Mouse (Mus musculus) embryonic facial prominence, embryonic 10.5 days (tissue): ENCODE results near the gene Zmiz1. TPM values are rescaled to one million over a fixed set of nuclear protein-coding genes. Genes with fewer than 3 reads are reported as not detected.
A peak's percentile ranks its signal among the peaks of the same experiment; 100 is the strongest.

Experiments
- DNase-seq: peaks from one replicate; pipeline ENCODE4 v3.0.0-alpha.2; 2017; ENCODE audit warnings: low spot score
- H3K27ac ChIP-seq: fragments of 300-500 bp; sonication (generic); replicated peaks from 2 replicates; pipeline ENCODE4 v1.5.1; 2016; ENCODE audit warnings: mild to moderate bottlenecking
- H3K27me3 ChIP-seq: fragments of 300-500 bp; sonication (generic); replicated peaks from 2 replicates; pipeline ENCODE4 v1.6.1; 2016; ENCODE audit warnings: low read depth, mild to moderate bottlenecking; ENCODE audit not compliant: poor library complexity, severe bottlenecking
- H3K36me3 ChIP-seq: fragments of 300-500 bp; sonication (generic); replicated peaks from 2 replicates; pipeline ENCODE4 v1.6.1; 2016; ENCODE audit warnings: mild to moderate bottlenecking, moderate library complexity
- H3K4me1 ChIP-seq: fragments of 300-500 bp; sonication (generic); 2 replicates; pipeline ENCODE4 v1.6.1; 2016
- H3K4me3 ChIP-seq: fragments of 300-500 bp; sonication (generic); 2 replicates; pipeline ENCODE4 v1.5.1; 2016; ENCODE audit warnings: mild to moderate bottlenecking, moderate library complexity
- H3K9me3 ChIP-seq: fragments of 300-500 bp; sonication (generic); 2 replicates; pipeline ENCODE4 v1.6.1; 2016; ENCODE audit warnings: mild to moderate bottlenecking
- WGBS: fragments of 180-500 bp; shearing (Covaris S2); methylation state at CpG from one replicate; pipeline ENCODE4 v1.1.7; 2016; 5-methylcytosine and 5-hydroxymethylcytosine counted together
- polyA plus RNA-seq: library from polyadenylated mRNA; unstranded; fragments of >200 nt; fragmentation: Nextera tagmentation; extraction: Ambion mirVana; gene quantifications from 2 replicates; pipeline ENCODE4 v1.2.1, GENCODE M21; 2016

Zmiz1 gene
- polyA plus RNA-seq, 1 experiment from 2014 or later = 42.8 TPM

GRCm38 (mm10) chr14:25479841-25480252 is 20.9 kb downstream of the Zmiz1 start:
- H3K27ac ChIP-seq = 0 out of 2 replicates have a peak overlapping the region, but pooled peaks have one; percentile 3
- peaks cover 32% of the 10 kb centered on the region for H3K36me3 ChIP-seq
- no peaks in the 10 kb centered on the region for H3K27me3 ChIP-seq
- H3K4me3 ChIP-seq = no peak overlapping the region
- DNase-seq = no peak
- peaks cover 99% of the 10 kb centered on the region for H3K4me1 ChIP-seq
- H3K9me3 ChIP-seq = no peaks in the 10 kb centered on the region
- WGBS = 75% methylated on average over 3 of the region's 3 CpGs

DNA sequence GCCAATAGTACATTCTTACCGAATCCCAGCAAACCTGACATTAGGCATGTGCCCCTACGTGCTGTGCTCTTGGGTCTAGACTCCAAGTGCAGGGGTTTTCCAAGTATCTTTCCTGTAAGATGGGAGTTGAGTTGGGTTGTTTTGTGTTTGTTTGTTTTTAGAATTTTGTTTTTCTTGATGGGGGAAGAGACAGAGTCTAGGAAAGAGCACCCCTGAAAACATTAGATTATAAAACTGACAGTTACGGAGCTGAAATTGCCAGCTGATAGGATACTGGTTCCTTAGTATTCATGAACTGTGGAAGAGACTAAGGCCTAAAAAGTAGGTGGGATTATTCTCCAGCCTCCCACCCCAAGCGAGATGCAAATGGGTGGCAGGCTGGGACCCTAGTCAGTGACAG is 21.5 kb downstream of the Zmiz1 start:
- H3K4me1 ChIP-seq = peaks cover 99% of the 10 kb centered on the region
- WGBS = 79% methylated on average over 4 of the region's 4 CpGs
- DNase-seq = no peak
- no peak overlapping the region for H3K27ac ChIP-seq
- peaks cover 32% of the 10 kb centered on the region for H3K36me3 ChIP-seq
- H3K27me3 ChIP-seq = no peaks in the 10 kb centered on the region
- no peak overlapping the region for H3K4me3 ChIP-seq
- H3K9me3 ChIP-seq = no peaks in the 10 kb centered on the region

GRCm38 (mm10) chr14:25480916-25481666 is 22.1 kb downstream of the Zmiz1 start:
- 62% methylated on average over 20 of the region's 20 CpGs for WGBS
- 0 out of 2 replicates have a peak overlapping the region, but pooled peaks have one; percentile 58 for H3K27ac ChIP-seq

GRCm38 (mm10) chr14:25481667-25482331 is 22.8 kb downstream of the Zmiz1 start:
- DNase-seq = no peak
- H3K4me3 ChIP-seq = no peak overlapping the region
- WGBS = 89% methylated on average over 11 of the region's 11 CpGs
- H3K27me3 ChIP-seq = no peaks in the 10 kb centered on the region
- H3K9me3 ChIP-seq = no peaks in the 10 kb centered on the region
- H3K27ac ChIP-seq = no peak overlapping the region
- peaks cover 98% of the 10 kb centered on the region for H3K4me1 ChIP-seq
- peaks cover 21% of the 10 kb centered on the region for H3K36me3 ChIP-seq

More at GRCm38 (mm10) chr14:25480916-25481666, 22.1 kb downstream of the Zmiz1 start:
- H3K4me3 ChIP-seq = no peak overlapping the region
- H3K36me3 ChIP-seq = peaks cover 27% of the 10 kb centered on the region
- H3K27me3 ChIP-seq = no peaks in the 10 kb centered on the region
- DNase-seq = no peak
- peaks cover 98% of the 10 kb centered on the region for H3K4me1 ChIP-seq
- no peaks in the 10 kb centered on the region for H3K9me3 ChIP-seq

GRCm38 (mm10) chr14:25482404-25482803 is 23.4 kb downstream of the Zmiz1 start:
- WGBS = 79% methylated on average over 5 of the region's 5 CpGs
- Histone ChIP-seq H3K27me3 (no peaks in the 10 kb centered on the region), H3K27ac (no peak overlapping the region), H3K4me3 (no peak overlapping the region), H3K9me3 (no peaks in the 10 kb centered on the region), H3K4me1 (peaks cover 98% of the 10 kb centered on the region), H3K36me3 (peaks cover 21% of the 10 kb centered on the region)
- no peak for DNase-seq

DNA sequence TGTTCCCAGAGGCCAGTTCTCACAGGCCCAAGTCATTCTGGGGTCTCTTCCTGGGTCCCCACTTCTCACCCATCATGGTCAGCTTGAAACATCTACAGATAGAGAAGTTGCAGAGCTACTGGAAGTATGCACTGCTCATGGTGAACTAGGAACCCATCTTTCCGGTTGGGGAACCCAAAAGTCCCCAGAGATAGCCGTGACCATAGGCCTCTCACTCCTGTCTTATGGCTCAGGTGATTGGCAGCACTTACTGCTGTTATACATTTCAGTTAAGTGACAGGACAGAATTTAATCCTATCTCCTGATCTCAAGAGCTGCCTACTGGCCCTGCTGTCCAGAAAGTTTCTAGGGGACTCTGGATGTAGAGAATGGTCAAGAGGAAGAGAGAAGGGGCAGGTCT is 24.3 kb downstream of the Zmiz1 start:
- H3K36me3 ChIP-seq = peaks cover 21% of the 10 kb centered on the region
- no peaks in the 10 kb centered on the region for H3K9me3 ChIP-seq
- 93% methylated on average over 2 of the region's 2 CpGs for WGBS
- peaks cover 98% of the 10 kb centered on the region for H3K4me1 ChIP-seq
- H3K4me3 ChIP-seq = no peak overlapping the region
- DNase-seq = no peak
- no peaks in the 10 kb centered on the region for H3K27me3 ChIP-seq
- no peak overlapping the region for H3K27ac ChIP-seq

GRCm38 (mm10) chr14:25484049-25484448 is 25.1 kb downstream of the Zmiz1 start:
- no peak overlapping the region for H3K4me3 ChIP-seq
- 65% methylated on average over 5 of the region's 5 CpGs for WGBS
- H3K9me3 ChIP-seq = no peaks in the 10 kb centered on the region
- no peaks in the 10 kb centered on the region for H3K27me3 ChIP-seq
- no peak for DNase-seq
- no peak overlapping the region for H3K27ac ChIP-seq
- H3K36me3 ChIP-seq = peaks cover 13% of the 10 kb centered on the region
- H3K4me1 ChIP-seq = peaks cover 98% of the 10 kb centered on the region

DNA sequence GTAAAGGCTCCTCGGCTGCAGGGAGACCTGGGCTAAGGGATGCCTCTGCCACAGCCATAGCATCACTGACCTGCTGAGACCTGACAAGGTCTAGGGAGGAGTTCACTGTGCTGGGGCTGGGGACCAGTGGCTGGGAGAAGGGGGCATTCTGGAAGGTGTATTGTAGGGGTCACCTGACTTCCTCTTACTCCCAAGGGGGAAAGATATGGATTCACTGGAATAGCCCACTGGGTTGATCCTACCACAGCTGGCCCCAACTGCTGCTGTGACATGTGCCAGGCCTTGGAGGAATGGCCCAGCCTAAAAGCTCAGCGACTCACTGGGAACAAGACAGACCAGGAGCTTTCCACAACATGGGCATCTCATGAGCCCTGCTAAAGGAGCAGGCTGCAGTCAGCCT is 27.2 kb downstream of the Zmiz1 start:
- 93% methylated on average over 2 of the region's 2 CpGs for WGBS
- H3K36me3 ChIP-seq = peaks cover 10% of the 10 kb centered on the region; the same call in 1 of the 2 replicates
- no peak overlapping the region for H3K27ac ChIP-seq
- peaks cover 91% of the 10 kb centered on the region for H3K4me1 ChIP-seq
- no peak for DNase-seq
- no peak overlapping the region for H3K4me3 ChIP-seq
- H3K27me3 ChIP-seq = no peaks in the 10 kb centered on the region
- H3K9me3 ChIP-seq = no peaks in the 10 kb centered on the region

DNA sequence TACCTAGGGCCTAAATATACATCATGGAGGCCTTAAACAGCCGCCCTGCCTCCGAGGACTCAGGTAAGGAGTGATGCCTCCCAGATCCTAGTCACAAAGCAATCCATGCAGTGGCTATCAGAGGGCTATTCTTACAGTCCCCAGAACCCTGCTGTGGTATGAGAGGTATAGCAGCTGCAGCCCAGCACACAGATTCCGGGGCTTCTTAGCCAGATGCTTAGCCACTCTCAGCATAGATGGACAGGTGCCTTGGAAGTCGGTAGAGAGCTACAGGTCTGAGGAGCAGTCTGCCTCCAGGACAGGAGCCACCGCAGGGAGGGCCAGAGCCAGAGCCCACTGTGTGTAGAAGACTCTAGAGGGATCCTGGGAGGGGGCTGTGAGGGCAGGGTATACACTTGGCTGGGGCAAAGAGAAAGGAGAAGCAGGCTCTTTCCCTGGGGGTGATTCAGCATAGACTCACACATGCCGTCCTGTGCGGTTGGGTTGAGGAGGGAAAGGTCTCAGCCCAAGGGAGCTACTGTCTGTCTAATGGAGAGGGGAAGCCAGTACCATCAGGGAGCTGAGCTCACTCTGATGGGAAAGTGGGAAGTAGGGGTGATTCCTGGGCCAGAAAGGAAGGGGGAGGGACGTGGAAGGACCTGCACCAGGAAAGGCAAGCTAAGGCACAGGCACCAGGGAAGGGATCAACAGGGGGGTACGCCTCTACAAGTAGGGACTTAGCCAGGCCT is 27.9 kb downstream of the Zmiz1 start:
- peaks cover 91% of the 10 kb centered on the region for H3K4me1 ChIP-seq
- 77% methylated on average over 9 of the region's 9 CpGs for WGBS
- no peaks in the 10 kb centered on the region for H3K27me3 ChIP-seq
- no peak overlapping the region for H3K4me3 ChIP-seq
- no peak for DNase-seq
- H3K27ac ChIP-seq = peak overlapping the region; percentile 31; the same call in 1 of the 2 replicates
- 0 out of 2 replicates have a peak, but pooled peaks cover 3% of the 10 kb centered on the region for H3K36me3 ChIP-seq
- H3K9me3 ChIP-seq = no peaks in the 10 kb centered on the region

- Histone ChIP-seq H3K4me1 (peaks cover 91% of the 10 kb centered on the region), H3K27ac (peak overlapping the region; percentile 36)
- 87% methylated on average over 7 of the region's 7 CpGs for WGBS
Measured at GRCm38 (mm10) chr14:25487470-25487955, 28.5 kb downstream of the Zmiz1 start.

GRCm38 (mm10) chr14:25488097-25488613 is 29.2 kb downstream of the Zmiz1 start:
- Histone ChIP-seq H3K27me3 (no peaks in the 10 kb centered on the region), H3K9me3 (no peaks in the 10 kb centered on the region), H3K36me3 (no peaks in the 10 kb centered on the region), H3K4me3 (no peak overlapping the region), H3K27ac (peak overlapping the region; percentile 36; the same call in 1 of the 2 replicates), H3K4me1 (peaks cover 92% of the 10 kb centered on the region)
- no peak for DNase-seq
- WGBS = 77% methylated on average over 6 of the region's 6 CpGs

More at GRCm38 (mm10) chr14:25487470-25487955, 28.5 kb downstream of the Zmiz1 start:
- H3K9me3 ChIP-seq = no peaks in the 10 kb centered on the region
- no peak overlapping the region for H3K4me3 ChIP-seq
- H3K27me3 ChIP-seq = no peaks in the 10 kb centered on the region
- DNase-seq = no peak
- no peaks in the 10 kb centered on the region for H3K36me3 ChIP-seq
